Mouse (Mus musculus) hindbrain, embryonic 10.5 days (tissue): ENCODE measurements at regions not wholly inside any gene's neighbourhood (a gene's known extent, or its start where the extent isn't known, plus 50 kb on each side); places are given as distances from the start of the nearest gene placed in this dataset.

Experiments
- DNase-seq: peaks from one replicate; pipeline ENCODE4 v3.0.0-alpha.2; 2017; ENCODE audit warnings: low spot score
- H3K27ac ChIP-seq: fragments of 300-500 bp; sonication (generic); 2 replicates; pipeline ENCODE4 v1.5.1; 2016; ENCODE audit warnings: mild to moderate bottlenecking, moderate library complexity
- H3K27me3 ChIP-seq: fragments of 300-500 bp; sonication (generic); 2 replicates; pipeline ENCODE4 v1.6.1; 2016; ENCODE audit warnings: mild to moderate bottlenecking; ENCODE audit not compliant: poor library complexity, insufficient read depth, severe bottlenecking
- H3K36me3 ChIP-seq: fragments of 300-500 bp; sonication (generic); 2 replicates; pipeline ENCODE4 v1.6.1; 2016; ENCODE audit warnings: mild to moderate bottlenecking, moderate library complexity
- H3K4me1 ChIP-seq: fragments of 300-500 bp; sonication (generic); replicated peaks from 2 replicates; pipeline ENCODE4 v1.6.1; 2016; ENCODE audit warnings: mild to moderate bottlenecking
- H3K4me3 ChIP-seq: fragments of 300-500 bp; sonication (generic); 2 replicates; pipeline ENCODE4 v1.5.1; 2016; ENCODE audit warnings: mild to moderate bottlenecking, moderate library complexity
- H3K9me3 ChIP-seq: fragments of 300-500 bp; sonication (generic); 2 replicates; pipeline ENCODE4 v1.6.1; 2016; ENCODE audit warnings: mild to moderate bottlenecking, moderate library complexity
- WGBS: fragments of 180-500 bp; shearing (Covaris S2); methylation state at CpG from one replicate; pipeline ENCODE4 v1.1.7; 2016; 5-methylcytosine and 5-hydroxymethylcytosine counted together

GRCm38 (mm10) chr6:51076861-51077768 is 355.4 kb upstream of the Nfe2l3 start:
- 19% methylated on average over 21 of the region's 21 CpGs for WGBS
- Histone ChIP-seq H3K9me3 (no peaks in the 10 kb centered on the region), H3K4me3 (no peak overlapping the region), H3K36me3 (no peaks in the 10 kb centered on the region), H3K27ac (peak overlapping the region; percentile 92), H3K4me1 (peaks cover 59% of the 10 kb centered on the region), H3K27me3 (0 out of 2 replicates have a peak, but pooled peaks cover 3% of the 10 kb centered on the region)
- peak; percentile 88 for DNase-seq

GRCm38 (mm10) chr6:51077769-51078096 is 354.7 kb upstream of the Nfe2l3 start:
- H3K9me3 ChIP-seq, result no peaks in the 10 kb centered on the region
- peak overlapping the region; percentile 92 for H3K27ac ChIP-seq
- peaks cover 55% of the 10 kb centered on the region for H3K4me1 ChIP-seq
- H3K27me3 ChIP-seq, result 0 out of 2 replicates have a peak, but pooled peaks cover 3% of the 10 kb centered on the region
- H3K36me3 ChIP-seq, result no peaks in the 10 kb centered on the region
- 50% methylated on average over 6 of the region's 6 CpGs for WGBS
- DNase-seq, result peak; percentile 37
- H3K4me3 ChIP-seq, result no peak overlapping the region

- H3K36me3 ChIP-seq, result no peaks in the 10 kb centered on the region
- H3K27ac ChIP-seq, result peak overlapping the region; percentile 92
- H3K4me1 ChIP-seq, result peaks cover 58% of the 10 kb centered on the region
- 63% methylated on average over 11 of the region's 11 CpGs for WGBS
- H3K4me3 ChIP-seq, result no peak overlapping the region
- no peaks in the 10 kb centered on the region for H3K9me3 ChIP-seq
- H3K27me3 ChIP-seq, result no peaks in the 10 kb centered on the region; the same call in 1 of the 2 replicates
- no peak for DNase-seq
Measured at GRCm38 (mm10) chr6:51078353-51078966, 354.0 kb upstream of the Nfe2l3 start.

GRCm38 (mm10) chr6:51078967-51079355 is 353.5 kb upstream of the Nfe2l3 start:
- peaks cover under 1% of the 10 kb centered on the region for H3K27me3 ChIP-seq
- no peaks in the 10 kb centered on the region for H3K36me3 ChIP-seq
- 89% methylated on average over 5 of the region's 5 CpGs for WGBS
- peak overlapping the region; percentile 92 for H3K27ac ChIP-seq
- no peak overlapping the region for H3K4me3 ChIP-seq
- H3K4me1 ChIP-seq, result peaks cover 59% of the 10 kb centered on the region
- no peaks in the 10 kb centered on the region for H3K9me3 ChIP-seq
- no peak for DNase-seq

GRCm38 (mm10) chr6:51081056-51081455 is 351.4 kb upstream of the Nfe2l3 start:
- H3K4me3 ChIP-seq, result no peak overlapping the region
- peaks cover 51% of the 10 kb centered on the region for H3K4me1 ChIP-seq
- no peak for DNase-seq
- peaks cover 5% of the 10 kb centered on the region for H3K27me3 ChIP-seq
- no peaks in the 10 kb centered on the region for H3K36me3 ChIP-seq
- WGBS, result 90% methylated on average over 5 of the region's 5 CpGs
- H3K9me3 ChIP-seq, result no peaks in the 10 kb centered on the region
- H3K27ac ChIP-seq, result peak overlapping the region; percentile 60; the same call in 1 of the 2 replicates

GRCm38 (mm10) chr6:51084656-51085055 is 347.8 kb upstream of the Nfe2l3 start:
- 75% methylated on average over 9 of the region's 9 CpGs for WGBS
- no peaks in the 10 kb centered on the region for H3K9me3 ChIP-seq
- no peak overlapping the region for H3K4me3 ChIP-seq
- H3K27me3 ChIP-seq, result peaks cover 5% of the 10 kb centered on the region
- no peaks in the 10 kb centered on the region for H3K36me3 ChIP-seq
- H3K4me1 ChIP-seq, result peaks cover 18% of the 10 kb centered on the region; the same call in 1 of the 2 replicates
- H3K27ac ChIP-seq, result peak overlapping the region; percentile 62
- no peak for DNase-seq

GRCm38 (mm10) chr6:51085547-51085946 is 346.9 kb upstream of the Nfe2l3 start:
- H3K4me1 ChIP-seq, result peaks cover 15% of the 10 kb centered on the region; the same call in 1 of the 2 replicates
- peaks cover 5% of the 10 kb centered on the region for H3K27me3 ChIP-seq
- WGBS, result 49% methylated on average over 2 of the region's 2 CpGs
- H3K9me3 ChIP-seq, result no peaks in the 10 kb centered on the region
- no peak overlapping the region for H3K4me3 ChIP-seq
- DNase-seq, result no peak
- H3K36me3 ChIP-seq, result no peaks in the 10 kb centered on the region
- H3K27ac ChIP-seq, result peak overlapping the region; percentile 42

- 81% methylated on average over 4 of the region's 4 CpGs for WGBS
Measured at GRCm38 (mm10) chr6:51086347-51086746, 346.1 kb upstream of the Nfe2l3 start.

GRCm38 (mm10) chr6:51087806-51088205 is 344.7 kb upstream of the Nfe2l3 start:
- Histone ChIP-seq H3K36me3 (no peaks in the 10 kb centered on the region), H3K4me1 (peaks cover 15% of the 10 kb centered on the region; the same call in 1 of the 2 replicates), H3K27ac (no peak overlapping the region), H3K4me3 (no peak overlapping the region), H3K9me3 (no peaks in the 10 kb centered on the region), H3K27me3 (peaks cover 5% of the 10 kb centered on the region)
- DNase-seq, result no peak
- WGBS, result 72% methylated on average over 2 of the region's 2 CpGs

More at GRCm38 (mm10) chr6:51086347-51086746, 346.1 kb upstream of the Nfe2l3 start:
- H3K27me3 ChIP-seq, result peaks cover 5% of the 10 kb centered on the region
- H3K27ac ChIP-seq, result peak overlapping the region; percentile 42
- H3K4me1 ChIP-seq, result peaks cover 15% of the 10 kb centered on the region; the same call in 1 of the 2 replicates
- DNase-seq, result no peak
- no peaks in the 10 kb centered on the region for H3K36me3 ChIP-seq
- H3K4me3 ChIP-seq, result no peak overlapping the region
- no peaks in the 10 kb centered on the region for H3K9me3 ChIP-seq

- no peak for DNase-seq
- Histone ChIP-seq H3K27ac (peak overlapping the region; percentile 30; the same call in 1 of the 2 replicates), H3K27me3 (peaks cover 5% of the 10 kb centered on the region; the same call in 1 of the 2 replicates), H3K4me1 (peaks cover 11% of the 10 kb centered on the region; the same call in 1 of the 2 replicates), H3K36me3 (no peaks in the 10 kb centered on the region), H3K4me3 (no peak overlapping the region), H3K9me3 (no peaks in the 10 kb centered on the region)
- 63% methylated on average over 6 of the region's 6 CpGs for WGBS
Measured at GRCm38 (mm10) chr6:51088641-51089372, 343.7 kb upstream of the Nfe2l3 start.

- no peak for DNase-seq
- 88% methylated on average over 4 of the region's 4 CpGs for WGBS
- Histone ChIP-seq H3K27ac (no peak overlapping the region), H3K4me1 (0 out of 2 replicates have a peak, but pooled peaks cover 3% of the 10 kb centered on the region), H3K27me3 (no peaks in the 10 kb centered on the region), H3K36me3 (no peaks in the 10 kb centered on the region), H3K9me3 (no peaks in the 10 kb centered on the region), H3K4me3 (no peak overlapping the region)
Measured at GRCm38 (mm10) chr6:51093196-51093595, 339.3 kb upstream of the Nfe2l3 start.

- Histone ChIP-seq H3K36me3 (no peaks in the 10 kb centered on the region), H3K4me1 (no peaks in the 10 kb centered on the region), H3K27ac (no peak overlapping the region), H3K4me3 (no peak overlapping the region), H3K27me3 (no peaks in the 10 kb centered on the region), H3K9me3 (no peaks in the 10 kb centered on the region)
- DNase-seq, result no peak
- WGBS, result 90% methylated on average over 10 of the region's 10 CpGs
Measured at GRCm38 (mm10) chr6:51094304-51094703, 338.2 kb upstream of the Nfe2l3 start.
